Mouse (Mus musculus) kidney, adult 2 months (tissue): ENCODE measurements at regions not wholly inside any gene's neighbourhood (a gene's known extent, or its start where the extent isn't known, plus 50 kb on each side); places are given as distances from the start of the nearest gene placed in this dataset.

Source experiments
- DNase-seq: peaks from one replicate; pipeline ENCODE4 v3.0.0; 2021
- H3K27ac ChIP-seq: fragments of 200-500 bp; 2 replicates; pipeline ENCODE4 v1.5.1; 2012; ENCODE audit warnings: low read depth, low read length, control low read depth, inconsistent platforms; ENCODE audit not compliant: insufficient read depth
- H3K27me3 ChIP-seq: fragments of 200-500 bp; replicated peaks from 2 replicates; pipeline ENCODE4 v1.6.1; 2012; ENCODE audit warnings: mild to moderate bottlenecking, moderate library complexity, low read length, inconsistent platforms; ENCODE audit not compliant: control insufficient read depth, insufficient read depth
- H3K36me3 ChIP-seq: fragments of 200-500 bp; 2 replicates; pipeline ENCODE4 v1.6.1; 2012; ENCODE audit warnings: mild to moderate bottlenecking, moderate library complexity, low read length, inconsistent platforms; ENCODE audit not compliant: control insufficient read depth, insufficient read depth
- H3K4me1 ChIP-seq: fragments of 200-500 bp; 2 replicates; pipeline ENCODE4 v1.6.1; 2011; ENCODE audit warnings: low read length; ENCODE audit not compliant: control insufficient read depth, insufficient read depth
- H3K4me3 ChIP-seq: fragments of 200-500 bp; 2 replicates; pipeline ENCODE4 v1.5.1; 2011; ENCODE audit warnings: mild to moderate bottlenecking, low read depth, low read length, control low read depth; ENCODE audit not compliant: insufficient read depth
- CTCF ChIP-seq: fragments of 200-500 bp; conservative IDR thresholded peaks from 2 replicates; pipeline ENCODE4 v1.5.1; 2011; ENCODE audit warnings: low read depth, mild to moderate bottlenecking, control low read depth, low read length, moderate library complexity, mixed read lengths; ENCODE audit not compliant: insufficient read depth, insufficient read length
- POLR2A ChIP-seq: fragments of 200-500 bp; IDR thresholded peaks from one replicate; pipeline ENCODE4 v1.6.1; 2011; ENCODE audit warnings: low read depth, low read length, control low read depth
- WGBS: fragments of 180-500 bp; shearing (Covaris S2); methylation state at CpG from one replicate; pipeline ENCODE4 v1.1.7; 2018; 5-methylcytosine and 5-hydroxymethylcytosine counted together

GRCm38 (mm10) chr10:87803936-87804791 lies 53.9 kb upstream of the Igf1 start:
- WGBS: 80% methylated on average over 5 of the region's 5 CpGs
- Histone ChIP-seq H3K4me1 (no peaks in the 10 kb centered on the region), H3K4me3 (no peak overlapping the region), H3K27ac (no peak overlapping the region), H3K36me3 (no peaks in the 10 kb centered on the region), H3K27me3 (no peaks in the 10 kb centered on the region; the same call in 1 of the 2 replicates)
- DNase-seq: no peak
- TF ChIP-seq POLR2A (no peak), CTCF (no peak)

- Histone ChIP-seq H3K4me3 (no peak overlapping the region), H3K36me3 (no peaks in the 10 kb centered on the region), H3K4me1 (no peaks in the 10 kb centered on the region), H3K27ac (no peak overlapping the region), H3K27me3 (no peaks in the 10 kb centered on the region; the same call in 1 of the 2 replicates)
- TF ChIP-seq POLR2A (no peak), CTCF (no peak)
- WGBS: 100% methylated on average over 1 of the region's 1 CpGs
- DNase-seq: no peak
These were observed 53.3 kb upstream of the Igf1 start for GRCm38 (mm10) chr10:87804792-87805082.
